In genomic region chr8:120046258-120047020, GRCm38 (mm10) we compare ENCODE assay signal across 8 mouse cellular contexts. TPM values are rescaled to one million over a fixed set of nuclear protein-coding genes. Genes with fewer than 3 reads are reported as not detected.
DNase-seq lines count a peak whose midpoint lies in the region; ATAC-seq and TF ChIP-seq lines count a peak whose summit lies in the region.

No protein-coding gene starts in this region.

- no peak for TF ChIP-seq CTCF in cerebellum, adult 2 months (IDR thresholded peaks at IDR 0.05; ENCODE audit: borderline replicate concordance, insufficient read depth, low read depth, low read length)

- H3K9me3 ChIP-seq in intestine, embryonic 16.5 days (ENCODE audit: control insufficient read depth, low read length) = no peaks in the 10 kb centered on the region

- peak; percentile 86 for DNase-seq in adrenal gland, adult 8-10 months
- peak; percentile 81 to 89 for DNase-seq in cerebellum, adult 2 months
- peak; percentile 96 for DNase-seq in gastrocnemius, adult 18-20 months (ENCODE audit: low spot score)
- DNase-seq in left cerebral cortex, adult 8-10 months (ENCODE audit: low spot score in 2 of 2) = peak; percentile 66 to 92
- DNase-seq in ovary, postnatal 14 days (ENCODE audit: low spot score) = peak; percentile 69
- no peak for DNase-seq in c-Kit-positive CD71-positive TER-119-positive erythroid progenitor cells, embryonic 14.5 days (ENCODE audit: low spot score)
- no peak for DNase-seq in thymus, postnatal 14 days

- no peak overlapping the region for H3K9ac ChIP-seq in intestine, embryonic 16.5 days (ENCODE audit: low read depth, low read length)

- 26% methylated on average over 14 of the region's 14 CpGs for WGBS in cerebellum, adult 2 months
- WGBS in intestine, embryonic 16.5 days = 60% methylated on average over 14 of the region's 14 CpGs

- H3K4me2 ChIP-seq in intestine, embryonic 16.5 days (ENCODE audit: low read depth, low read length) = no peak overlapping the region

- no peak overlapping the region for H3K27ac ChIP-seq in cerebellum, adult 2 months (ENCODE audit: insufficient read depth, low read length)
- H3K27ac ChIP-seq in intestine, embryonic 16.5 days (ENCODE audit: low read length) = peak overlapping the region; percentile 68

- no peak overlapping the region for H3K4me3 ChIP-seq in cerebellum, adult 2 months (replicated peaks; ENCODE audit: insufficient read depth, low read depth, low read length)
- H3K4me3 ChIP-seq in intestine, embryonic 16.5 days (ENCODE audit: low read length) = no peak overlapping the region

- peaks cover 24% of the 10 kb centered on the region for H3K4me1 ChIP-seq in cerebellum, adult 2 months (ENCODE audit: control insufficient read depth, insufficient read depth, low read length)
- H3K4me1 ChIP-seq in intestine, embryonic 16.5 days (ENCODE audit: control insufficient read depth, insufficient read depth, low read length) = no peaks in the 10 kb centered on the region

- no peaks in the 10 kb centered on the region for H3K27me3 ChIP-seq in cerebellum, adult 2 months (ENCODE audit: control insufficient read depth, insufficient read depth, low read length)
- no peaks in the 10 kb centered on the region for H3K27me3 ChIP-seq in intestine, embryonic 16.5 days (replicated peaks; ENCODE audit: control insufficient read depth, insufficient read depth, low read length)

- no peaks in the 10 kb centered on the region for H3K36me3 ChIP-seq in intestine, embryonic 16.5 days (ENCODE audit: control insufficient read depth, insufficient read depth, low read length)

- no peak; the same call in 1 of the 2 replicates for ATAC-seq in intestine, embryonic 16.5 days

- TF ChIP-seq POLR2A in cerebellum, adult 2 months (IDR thresholded peaks at IDR 0.05; ENCODE audit: borderline replicate concordance, insufficient read depth, low read length) = no peak

RNA-seq across cellular contexts. Expression of gene Crispld2, which starts 54.2 kb away (rescaled TPM):
- total RNA-seq in adrenal gland, adult 8-10 months (2022) = 10 to 100 TPM in 2 of 4 experiments, 1 to 10 TPM in 2; 7.4 to 14.4 (median 10.5) TPM
- polyA plus RNA-seq in cerebellum, adult 2 months (2012; rRNA removed) = 2.4 and 2.6 TPM in 2 replicates
- total RNA-seq in gastrocnemius, adult 18-20 months (2021) = 10 to 100 TPM; 11.2 to 13.1 TPM
- 20.8 and 23.1 TPM in 2 replicates for polyA plus RNA-seq in intestine, embryonic 16.5 days (2015; fragmentation: Nextera tagmentation; extraction: Ambion mirVana)
- total RNA-seq in left cerebral cortex, adult 8-10 months (2022) = 1 to 10 TPM; 2.3 to 2.9 (median 2.5) TPM

RNA-seq across cellular contexts. Expression of gene Zdhhc7, which starts 54.8 kb away (rescaled TPM):
- total RNA-seq in adrenal gland, adult 8-10 months (2022) = 10 to 100 TPM; 50.1 to 70.1 (median 55.6) TPM
- polyA plus RNA-seq in cerebellum, adult 2 months (2012; rRNA removed) = 34.7 and 39.3 TPM in 2 replicates
- 10 to 100 TPM; 20.4 to 24.6 TPM for total RNA-seq in gastrocnemius, adult 18-20 months (2021)
- 40.5 and 44.7 TPM in 2 replicates for polyA plus RNA-seq in intestine, embryonic 16.5 days (2015; fragmentation: Nextera tagmentation; extraction: Ambion mirVana)
- 10 to 100 TPM; 26.3 to 44.6 (median 34.0) TPM for total RNA-seq in left cerebral cortex, adult 8-10 months (2022)

Comparison
In these comparisons a context has a peak if more than half of its experiments do, and no peak if none do; other contexts are left out.
1. DNase-seq: peak in adrenal gland, adult 8-10 months (single experiment), cerebellum, adult 2 months (2 of 2), gastrocnemius, adult 18-20 months (single experiment), left cerebral cortex, adult 8-10 months (2 of 2) and ovary, postnatal 14 days (single experiment); none in c-Kit-positive CD71-positive TER-119-positive erythroid progenitor cells, embryonic 14.5 days (single experiment) and thymus, postnatal 14 days (single experiment).